Mouse (Mus musculus) kidney, postnatal 0 days (tissue): ENCODE measurements around the gene Hid1. TPM values are rescaled to one million over a fixed set of nuclear protein-coding genes. Genes with fewer than 3 reads are reported as not detected.
A peak's percentile ranks its signal among the peaks of the same experiment; 100 is the strongest.

Source experiments
- ATAC-seq: fragments of 200-750 bp; cut with Nextera tagmentation; replicated peaks from 2 replicates; pipeline ENCODE4 v1.8.0; 2017; ENCODE audit warnings: low read depth, moderate number of reproducible peaks, moderate TSS enrichment, moderate library complexity; ENCODE audit not compliant: low FRiP score
- DNase-seq: peaks from one replicate; pipeline ENCODE4 v3.0.0-alpha.2; 2016; ENCODE audit warnings: low spot score
- H3K27ac ChIP-seq: fragments of 300-500 bp; sonication (generic); 2 replicates; pipeline ENCODE4 v1.5.1; 2014; ENCODE audit warnings: mild to moderate bottlenecking
- H3K27me3 ChIP-seq: fragments of 300-500 bp; sonication (generic); 2 replicates; pipeline ENCODE4 v1.6.1; 2014; ENCODE audit warnings: low read length, mixed read lengths; ENCODE audit not compliant: insufficient read depth
- H3K36me3 ChIP-seq: fragments of 300-500 bp; sonication (generic); 2 replicates; pipeline ENCODE4 v1.6.1; 2014; ENCODE audit warnings: low read length, mixed read lengths; ENCODE audit not compliant: insufficient read depth
- H3K4me1 ChIP-seq: fragments of 300-500 bp; sonication (generic); replicated peaks from 2 replicates; pipeline ENCODE4 v1.6.1; 2014; ENCODE audit warnings: antibody characterized with exemption, low read length, mixed read lengths; ENCODE audit not compliant: insufficient read depth
- H3K4me2 ChIP-seq: fragments of 300-500 bp; sonication (generic); 2 replicates; pipeline ENCODE4 v1.6.1; 2014; ENCODE audit warnings: mild to moderate bottlenecking, low read length, moderate library complexity, mixed read lengths
- H3K4me3 ChIP-seq: fragments of 300-500 bp; sonication (generic); replicated peaks from 2 replicates; pipeline ENCODE4 v1.5.1; 2014; ENCODE audit warnings: low read depth, low read length
- H3K9ac ChIP-seq: fragments of 300-500 bp; sonication (generic); 2 replicates; pipeline ENCODE4 v1.6.1; 2014; ENCODE audit warnings: low read depth, low read length
- H3K9me3 ChIP-seq: fragments of 300-500 bp; sonication (generic); replicated peaks from 2 replicates; pipeline ENCODE4 v1.6.1; 2016; ENCODE audit warnings: low read length, inconsistent platforms, mixed read lengths
- CTCF ChIP-seq: IDR thresholded peaks from 2 replicates; pipeline ENCODE4 v1.5.1; 2016; ENCODE audit warnings: antibody characterized with exemption, low read depth, mild to moderate bottlenecking, moderate library complexity
- WGBS: fragments of 180-500 bp; shearing (Covaris S2); extraction: QIAGEN DNeasy Blood & Tissue Kit; methylation state at CpG from one replicate; pipeline ENCODE4 v1.1.7; 2014; 5-methylcytosine and 5-hydroxymethylcytosine counted together
- polyA plus RNA-seq: library from polyadenylated mRNA; unstranded; fragments of >200 nt; fragmentation: Nextera tagmentation; extraction: Ambion mirVana; gene quantifications from 2 replicates; pipeline ENCODE4 v1.2.1, GENCODE M21; 2015

Hid1 gene
- polyA plus RNA-seq, 1 experiment from 2014 or later, result 4.5 TPM

GRCm38 (mm10) chr11:115345515-115345914 lies 22.0 kb downstream of the Hid1 start:
- H3K9me3 ChIP-seq, result no peaks in the 10 kb centered on the region
- H3K36me3 ChIP-seq, result no peaks in the 10 kb centered on the region
- ATAC-seq, result no peak
- H3K27me3 ChIP-seq, result peaks cover 5% of the 10 kb centered on the region; the same call in 1 of the 2 replicates
- H3K9ac ChIP-seq, result no peak overlapping the region
- H3K27ac ChIP-seq, result no peak overlapping the region
- no peak for DNase-seq
- H3K4me3 ChIP-seq, result no peak overlapping the region
- no peaks in the 10 kb centered on the region for H3K4me1 ChIP-seq
- no peak for TF ChIP-seq CTCF
- no peak overlapping the region for H3K4me2 ChIP-seq
- WGBS, result 13% methylated on average over 7 of the region's 7 CpGs

GRCm38 (mm10) chr11:115344967-115345366 lies 22.6 kb downstream of the Hid1 start:
- TF ChIP-seq CTCF, result no peak
- H3K9ac ChIP-seq, result no peak overlapping the region
- DNase-seq, result no peak
- no peak overlapping the region for H3K4me3 ChIP-seq
- ATAC-seq, result no peak
- no peaks in the 10 kb centered on the region for H3K36me3 ChIP-seq
- H3K27ac ChIP-seq, result no peak overlapping the region
- H3K4me1 ChIP-seq, result no peaks in the 10 kb centered on the region
- H3K9me3 ChIP-seq, result no peaks in the 10 kb centered on the region
- peaks cover 5% of the 10 kb centered on the region; the same call in 1 of the 2 replicates for H3K27me3 ChIP-seq
- WGBS, result 13% methylated on average over 12 of the region's 12 CpGs
- no peak overlapping the region for H3K4me2 ChIP-seq

- ATAC-seq, result no peak
- Histone ChIP-seq H3K9me3 (no peaks in the 10 kb centered on the region), H3K27ac (no peak overlapping the region), H3K27me3 (peaks cover 5% of the 10 kb centered on the region; the same call in 1 of the 2 replicates), H3K9ac (no peak overlapping the region), H3K4me1 (no peaks in the 10 kb centered on the region), H3K4me3 (no peak overlapping the region), H3K36me3 (no peaks in the 10 kb centered on the region), H3K4me2 (no peak overlapping the region)
- 60% methylated on average over 6 of the region's 6 CpGs for WGBS
- no peak for TF ChIP-seq CTCF
- no peak for DNase-seq
Measured at GRCm38 (mm10) chr11:115341866-115342265, 25.7 kb downstream of the Hid1 start.

- 71% methylated on average over 2 of the region's 2 CpGs for whole genome bisulfite sequencing
- no peak overlapping the region for H3K27ac ChIP-seq
Measured at GRCm38 (mm10) chr11:115341246-115341645, 26.3 kb downstream of the Hid1 start.

GRCm38 (mm10) chr11:115337826-115338225 lies 29.7 kb downstream of the Hid1 start:
- H3K4me2 ChIP-seq, result no peak overlapping the region
- ATAC-seq, result no peak
- no peaks in the 10 kb centered on the region for H3K36me3 ChIP-seq
- H3K9me3 ChIP-seq, result no peaks in the 10 kb centered on the region
- no peak for TF ChIP-seq CTCF
- H3K27ac ChIP-seq, result no peak overlapping the region
- H3K27me3 ChIP-seq, result peaks cover 16% of the 10 kb centered on the region
- WGBS, result 69% methylated on average over 1 of the region's 1 CpGs
- no peak overlapping the region for H3K4me3 ChIP-seq
- H3K4me1 ChIP-seq, result no peaks in the 10 kb centered on the region
- no peak overlapping the region for H3K9ac ChIP-seq
- no peak for DNase-seq

More at GRCm38 (mm10) chr11:115341246-115341645, 26.3 kb downstream of the Hid1 start:
- Histone ChIP-seq H3K36me3 (no peaks in the 10 kb centered on the region), H3K4me3 (no peak overlapping the region), H3K9me3 (no peaks in the 10 kb centered on the region), H3K4me2 (no peak overlapping the region), H3K27me3 (peaks cover 9% of the 10 kb centered on the region; the same call in 1 of the 2 replicates), H3K9ac (no peak overlapping the region), H3K4me1 (no peaks in the 10 kb centered on the region)
- TF ChIP-seq CTCF, result no peak
- ATAC-seq (no peak), DNase-seq (no peak)

GRCm38 (mm10) chr11:115337350-115337749 lies 30.2 kb downstream of the Hid1 start:
- no peak for TF ChIP-seq CTCF
- Histone ChIP-seq H3K4me1 (no peaks in the 10 kb centered on the region), H3K27ac (no peak overlapping the region), H3K9me3 (no peaks in the 10 kb centered on the region), H3K27me3 (peaks cover 19% of the 10 kb centered on the region), H3K4me3 (no peak overlapping the region), H3K4me2 (no peak overlapping the region), H3K36me3 (no peaks in the 10 kb centered on the region), H3K9ac (no peak overlapping the region)
- ATAC-seq, result no peak
- WGBS, result 64% methylated on average over 3 of the region's 3 CpGs
- no peak for DNase-seq

- TF ChIP-seq CTCF, result no peak
- H3K4me1 ChIP-seq, result no peaks in the 10 kb centered on the region
- no peak overlapping the region for H3K4me3 ChIP-seq
- peaks cover 22% of the 10 kb centered on the region for H3K27me3 ChIP-seq
- H3K4me2 ChIP-seq, result no peak overlapping the region
- H3K9me3 ChIP-seq, result no peaks in the 10 kb centered on the region
- H3K27ac ChIP-seq, result no peak overlapping the region
- H3K9ac ChIP-seq, result no peak overlapping the region
- ATAC-seq (no peak), DNase-seq (peak; percentile 51)
- no peaks in the 10 kb centered on the region for H3K36me3 ChIP-seq
- 15% methylated on average over 6 of the region's 6 CpGs for WGBS
Measured at GRCm38 (mm10) chr11:115336115-115336514, 31.4 kb downstream of the Hid1 start.
